Mouse (Mus musculus) testis, postnatal 10 days (tissue): ENCODE data around the gene Uggt2.

Source experiments
- DNase-seq: peaks from one replicate; pipeline ENCODE4 v3.0.0; 2021; ENCODE audit warnings: low spot score

Uggt2 gene

DNA sequence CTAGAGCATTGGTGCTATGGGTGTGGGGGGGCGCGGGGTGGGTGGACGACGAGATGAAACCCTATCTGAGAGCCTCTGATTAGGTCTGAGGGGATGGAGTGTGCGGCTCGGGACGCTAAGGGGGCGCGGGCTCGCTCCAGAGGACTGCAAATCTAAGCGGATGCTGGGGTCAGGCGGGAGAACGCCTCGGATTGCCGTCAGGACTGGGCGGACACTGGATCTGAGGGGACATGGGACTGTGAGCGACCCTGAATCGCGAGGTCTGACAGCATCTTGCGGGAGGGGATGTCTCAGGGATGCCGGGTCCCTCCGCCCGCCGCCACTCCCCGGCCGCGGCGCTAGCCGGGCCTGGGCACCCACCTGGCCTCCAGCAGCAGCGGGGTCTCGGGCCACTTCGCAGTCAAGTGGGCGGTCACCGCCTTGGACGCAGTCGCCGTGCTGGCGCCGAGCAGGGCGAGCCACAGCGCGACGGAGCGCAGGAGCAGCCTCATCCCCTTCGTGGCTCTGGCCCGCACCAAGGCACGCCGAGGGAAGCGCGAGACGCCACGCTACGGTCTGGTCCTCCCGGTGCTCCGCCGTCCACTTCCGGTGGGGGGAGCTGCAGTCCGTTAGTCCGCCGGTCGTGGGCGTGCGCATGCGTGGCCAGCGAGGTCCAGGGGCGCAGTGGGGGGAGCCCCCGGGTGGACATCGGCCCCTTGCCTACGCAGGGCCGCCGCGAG lies at the start of gene Uggt2:
Uggt2 (minus strand) TSS at position 580 of the 719 bp plus-strand sequence.
- peak; percentile 91 for DNase-seq

DNA sequence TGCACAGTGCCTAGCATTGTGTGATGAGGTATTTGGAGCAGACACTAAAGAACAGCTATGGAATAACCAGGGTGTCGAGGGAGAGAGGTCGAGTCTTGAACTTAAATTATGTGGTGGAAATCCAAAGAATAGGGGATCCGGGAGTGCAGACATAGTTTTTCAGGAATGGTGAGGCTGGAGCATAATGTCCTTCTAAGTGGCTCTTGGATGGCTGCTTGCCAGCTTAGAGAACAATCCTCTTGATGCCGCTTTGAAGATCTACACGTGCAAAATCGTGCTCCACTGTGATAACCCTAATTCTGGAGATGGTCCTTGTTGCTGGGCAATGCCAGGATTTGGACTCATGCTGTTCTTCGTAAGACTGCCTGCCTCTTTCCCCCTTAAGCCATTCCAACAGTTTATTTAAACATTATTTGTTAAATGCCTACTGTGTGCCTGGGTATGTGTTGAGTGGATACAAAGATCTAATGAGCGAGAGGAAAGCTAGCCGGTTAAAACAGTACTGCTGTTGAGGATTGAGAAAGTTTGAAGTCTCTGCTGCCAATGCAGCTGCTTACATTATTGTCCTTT lies 40.2 kb upstream of the Uggt2 start:
- no peak for DNase-seq

DNA sequence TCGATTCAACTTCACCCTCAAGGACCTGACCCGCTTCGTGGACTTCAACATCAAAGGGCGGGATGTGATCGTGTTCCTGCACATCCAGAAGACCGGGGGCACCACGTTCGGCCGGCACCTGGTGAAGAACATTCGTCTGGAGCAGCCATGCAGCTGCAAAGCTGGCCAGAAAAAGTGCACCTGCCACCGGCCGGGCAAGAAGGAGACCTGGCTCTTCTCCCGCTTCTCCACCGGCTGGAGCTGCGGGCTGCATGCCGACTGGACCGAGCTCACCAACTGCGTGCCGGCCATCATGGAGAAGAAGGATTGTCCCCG lies 39.5 kb upstream of the Uggt2 start:
- peak; percentile 41 for DNase-seq

- peak; percentile 43 for DNase-seq
Measured at GRCm38 (mm10) chr14:119137906-119138785, 38.9 kb upstream of the Uggt2 start, which contains the start of gene Hs6st3. Hs6st3 (plus strand) TSS chr14:119138341.

DNA sequence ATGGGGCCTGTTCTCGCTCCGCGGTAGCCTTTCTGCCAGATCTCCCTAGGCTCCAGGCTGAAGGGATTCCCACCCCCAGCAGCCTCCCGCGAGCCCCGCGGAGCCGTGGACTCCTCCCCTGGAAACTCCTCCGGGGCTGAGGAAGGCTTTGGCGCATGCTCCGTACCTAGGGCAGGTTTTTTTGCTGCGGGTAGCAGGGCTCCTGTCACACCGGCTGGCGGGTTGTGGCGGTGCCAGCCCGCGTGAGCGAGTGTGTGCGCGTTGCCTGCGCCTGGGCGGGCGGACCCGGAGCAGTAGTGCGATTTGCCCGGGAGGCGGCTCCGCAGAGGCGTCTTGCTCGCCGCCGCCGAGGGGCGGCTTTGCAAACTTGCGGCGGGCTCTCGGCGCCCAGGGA lies 38.3 kb upstream of the Uggt2 start:
- peak; percentile 57 for DNase-seq

DNA sequence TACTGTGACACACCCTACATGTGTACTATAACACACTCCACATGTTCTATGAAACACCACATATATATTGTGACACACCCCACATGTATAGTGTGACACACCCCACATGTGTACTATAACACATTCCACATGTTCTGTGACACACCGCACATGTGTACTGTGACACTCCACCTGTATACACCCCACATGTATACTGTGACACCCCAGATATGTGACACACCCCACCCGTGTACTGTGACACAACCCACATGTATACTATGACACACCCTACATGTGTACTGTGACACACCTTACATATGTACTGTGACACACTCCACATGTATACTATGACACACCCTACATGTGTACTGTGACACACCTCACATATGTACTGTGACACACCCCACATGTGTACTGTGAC lies 28.1 kb upstream of the Uggt2 start:
- no peak for DNase-seq

GRCm38 (mm10) chr14:119125840-119126239 lies 26.6 kb upstream of the Uggt2 start:
- DNase-seq: no peak

GRCm38 (mm10) chr14:119124061-119124460 lies 24.8 kb upstream of the Uggt2 start:
- no peak for DNase-seq

GRCm38 (mm10) chr14:119123582-119123981 lies 24.4 kb upstream of the Uggt2 start:
- DNase-seq: no peak

- DNase-seq: no peak
Measured at GRCm38 (mm10) chr14:119112558-119112957, 13.3 kb upstream of the Uggt2 start.

- DNase-seq: peak; percentile 42
Measured at GRCm38 (mm10) chr14:119109776-119110218, 10.6 kb upstream of the Uggt2 start.

- no peak for DNase-seq
Measured at GRCm38 (mm10) chr14:119108776-119109301, 9.6 kb upstream of the Uggt2 start.

DNA sequence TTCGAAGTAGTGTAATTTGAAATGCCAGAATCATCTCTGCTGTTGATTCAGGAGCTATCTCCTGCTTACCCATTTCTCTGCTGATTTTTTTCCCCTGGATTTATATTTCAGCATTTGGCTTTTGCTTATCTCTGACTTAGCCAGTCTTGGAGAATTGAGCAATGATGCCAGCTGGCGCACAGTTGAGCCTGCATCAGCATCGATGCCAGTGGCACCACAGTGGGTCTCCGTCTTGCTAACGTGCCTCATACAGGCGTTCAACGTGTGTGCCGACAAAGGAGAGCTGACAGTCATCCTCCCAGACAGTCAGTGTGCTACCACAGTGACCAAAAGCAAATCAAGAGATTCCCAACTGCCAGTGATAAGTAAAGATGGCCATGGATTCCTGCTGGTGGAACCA lies 8.4 kb upstream of the Uggt2 start:
- no peak for DNase-seq

GRCm38 (mm10) chr14:119099570-119099891 lies 301 bp upstream of the Uggt2 start:
- no peak for DNase-seq

- no peak for DNase-seq
Measured at GRCm38 (mm10) chr14:119061811-119062210, 37.4 kb downstream of the Uggt2 start.

DNA sequence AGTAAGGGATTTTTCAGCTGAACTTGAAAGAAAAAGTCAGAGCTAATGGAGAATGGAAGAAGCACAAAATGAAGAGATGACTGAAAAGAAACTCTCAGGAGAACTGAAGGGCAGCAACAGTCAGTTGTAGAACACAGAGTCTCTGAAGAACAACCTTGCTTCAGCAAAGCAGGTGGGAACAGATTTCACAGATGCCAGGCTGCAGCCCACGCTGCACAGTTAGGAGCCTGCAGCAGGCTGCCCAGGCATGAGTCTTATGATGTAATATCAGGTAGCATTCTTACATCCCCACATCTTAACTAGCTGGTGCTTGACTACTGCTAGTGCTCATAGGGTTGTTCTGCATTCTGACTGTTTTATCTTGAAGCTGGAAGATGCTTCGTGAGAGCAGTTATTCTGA lies 38.5 kb downstream of the Uggt2 start:
- no peak for DNase-seq

DNA sequence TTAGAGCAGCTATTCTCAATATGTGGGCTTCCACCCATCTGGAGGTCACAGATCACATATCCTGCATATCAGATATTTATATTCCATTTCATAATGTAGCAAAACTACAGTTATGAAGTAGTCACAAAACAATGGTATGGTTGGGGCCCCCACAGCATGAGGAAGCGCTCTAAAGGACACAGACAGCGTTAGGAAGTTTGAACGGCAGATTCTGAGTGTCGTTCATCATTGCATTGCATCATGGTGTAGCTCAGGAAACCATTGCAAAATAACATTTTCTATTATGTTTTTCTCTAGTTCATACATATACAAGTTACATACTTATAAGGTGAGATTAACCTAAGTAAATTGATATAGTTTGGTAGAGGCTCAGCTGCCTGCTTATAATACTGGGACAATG lies 42.2 kb downstream of the Uggt2 start:
- no peak for DNase-seq

GRCm38 (mm10) chr14:119052969-119053368 lies 46.3 kb downstream of the Uggt2 start:
- no peak for DNase-seq

DNA sequence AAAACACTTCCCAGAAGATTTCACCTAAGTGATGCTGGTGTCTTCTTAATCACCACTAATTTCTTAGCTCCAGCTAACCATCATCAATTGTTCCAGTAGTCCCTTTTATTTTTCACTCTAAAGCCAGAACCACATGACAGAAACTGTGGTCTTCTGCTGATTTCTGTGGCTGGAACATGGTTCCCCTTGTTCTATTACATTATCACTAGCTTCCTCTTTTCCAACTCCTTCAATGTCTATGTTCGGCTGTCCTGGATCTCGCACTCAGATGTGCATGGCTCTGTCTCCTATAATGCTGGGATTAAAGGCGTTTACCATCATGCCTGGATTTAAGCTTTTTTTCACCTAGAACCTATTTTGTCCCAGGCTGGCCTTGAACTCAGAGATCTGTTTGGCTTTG lies 46.9 kb downstream of the Uggt2 start:
- no peak for DNase-seq

GRCm38 (mm10) chr14:119043765-119044164 lies 55.5 kb downstream of the Uggt2 start:
- DNase-seq: no peak

- peak; percentile 54 for DNase-seq
Measured at GRCm38 (mm10) chr14:119040253-119040652, 59.0 kb downstream of the Uggt2 start.

DNA sequence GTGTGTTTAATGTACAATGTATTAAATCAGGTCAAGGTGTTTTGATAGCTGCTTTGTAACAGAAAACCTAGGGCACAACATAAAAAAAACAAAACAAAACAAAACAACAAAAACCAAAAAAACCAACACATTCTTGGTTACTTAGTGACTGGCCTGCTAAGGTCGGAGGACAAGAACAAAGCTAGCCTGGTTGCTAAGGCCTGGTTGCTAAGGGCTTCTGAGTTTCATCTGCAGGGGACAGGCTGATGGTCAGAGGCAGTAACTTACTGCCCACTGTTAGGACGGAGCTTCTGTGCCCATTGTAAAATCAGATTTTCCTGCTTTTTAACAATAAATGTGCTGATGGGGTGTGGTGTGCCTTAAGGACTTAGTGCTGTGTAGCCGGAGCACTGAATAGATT lies 61.5 kb downstream of the Uggt2 start:
- DNase-seq: no peak
